ENCODE assay signal across 11 mouse cellular contexts in the genomic region with DNA sequence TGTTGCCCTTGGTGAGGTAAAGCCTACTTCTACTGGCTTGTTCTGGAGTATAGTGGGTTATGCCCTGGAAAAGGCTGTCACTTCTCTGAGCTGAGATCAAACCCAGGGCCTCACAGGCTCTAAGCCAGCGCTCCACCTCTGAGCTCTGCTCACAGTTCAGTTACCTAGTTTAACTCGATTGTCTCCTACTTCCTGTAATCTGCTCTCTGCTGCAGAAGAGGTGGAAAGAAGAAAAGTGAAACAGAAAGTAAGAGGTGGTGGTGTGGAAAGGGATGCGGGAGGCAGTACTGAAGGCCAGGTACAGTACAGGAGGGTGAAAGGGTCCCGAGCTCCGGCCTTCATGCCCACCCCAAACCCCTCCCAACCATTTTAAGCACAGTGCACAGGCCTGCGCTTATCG.
DNase-seq lines count a peak whose midpoint lies in the region; ATAC-seq and TF ChIP-seq lines count a peak whose summit lies in the region.
"Had no signal": no experiment of that assay in that cellular context is flagged by ENCODE, and none has a peak within 500 bp of the region (broad histone marks: within the 10 kb centered on the region; RNA-seq: fewer than 3 reads in every experiment).

No protein-coding gene starts in this region.

- 70% methylated on average over 7 of the region's 7 CpGs for WGBS in liver, postnatal 0 days (ENCODE audit: insufficient replicate concordance)
- WGBS in large intestine, adult 2 months = 38% methylated on average over 7 of the region's 7 CpGs
- WGBS in forebrain, embryonic 14.5 days = 90% methylated on average over 7 of the region's 7 CpGs

- H3K4me1 ChIP-seq in liver, postnatal 0 days (ENCODE audit: insufficient read depth) = no peaks in the 10 kb centered on the region
- H3K4me1 ChIP-seq in forebrain, embryonic 14.5 days (ENCODE audit: control insufficient read depth, insufficient read depth, low read length) = no peaks in the 10 kb centered on the region

- no peak overlapping the region for H3K9ac ChIP-seq in liver, postnatal 0 days (replicated peaks)
- H3K9ac ChIP-seq in forebrain, embryonic 14.5 days (ENCODE audit: low read length) = no peak overlapping the region

- no peak for TF ChIP-seq EP300 in liver, postnatal 0 days (IDR thresholded peaks at IDR 0.05; ENCODE audit: low read depth)

- no peaks in the 10 kb centered on the region for H3K27me3 ChIP-seq in liver, postnatal 0 days (ENCODE audit: insufficient read depth, low read length)
- H3K27me3 ChIP-seq in forebrain, embryonic 14.5 days (replicated peaks; ENCODE audit: control insufficient read depth, insufficient read depth, low read length) = no peaks in the 10 kb centered on the region

- no peak overlapping the region for H3K27ac ChIP-seq in liver, postnatal 0 days (ENCODE audit: low read depth)
- H3K27ac ChIP-seq in forebrain, embryonic 14.5 days (ENCODE audit: low read depth, low read length) = no peak overlapping the region
- H3K27ac ChIP-seq: kidney, postnatal 0 days had no signal

- H3K9me3 ChIP-seq in liver, postnatal 0 days (ENCODE audit: low read length) = no peaks in the 10 kb centered on the region
- H3K9me3 ChIP-seq in forebrain, embryonic 14.5 days (replicated peaks; ENCODE audit: control insufficient read depth, low read length) = no peaks in the 10 kb centered on the region

- H3K4me3 ChIP-seq in liver, postnatal 0 days (ENCODE audit: low read depth, low read length) = no peak overlapping the region
- H3K4me3 ChIP-seq in forebrain, embryonic 14.5 days (ENCODE audit: low read depth, low read length) = no peak overlapping the region
- H3K4me3 ChIP-seq: erythroblast, embryonic 14.5 days had no signal

- DNase-seq in liver, postnatal 0 days = no peak
- DNase-seq in liver (no peak), MN1 (ENCODE audit: low spot score) (peak; percentile 32)
- DNase-seq in large intestine, adult 2 months (ENCODE audit: low read depth, low spot score) = peak; percentile 40
- DNase-seq in thymus, postnatal 0 days (ENCODE audit: low spot score) = peak; percentile 36
- no peak for DNase-seq in left cerebral cortex, adult 18-20 months (ENCODE audit: low spot score in 2 of 2)
- DNase-seq in adrenal gland, adult 2 months = no peak
- no peak for DNase-seq in forebrain, embryonic 14.5 days (ENCODE audit: low spot score)
- DNase-seq: midbrain, embryonic 14.5 days had no signal

- no peak for ATAC-seq in liver, postnatal 0 days
- ATAC-seq in forebrain, embryonic 14.5 days = no peak

- peak overlapping the region; percentile 4; the same call in 1 of the 2 replicates for H3K4me2 ChIP-seq in liver, postnatal 0 days (ENCODE audit: low read depth, low read length)
- H3K4me2 ChIP-seq in forebrain, embryonic 14.5 days (ENCODE audit: low read length) = no peak overlapping the region

- no peak for TF ChIP-seq CTCF in liver, postnatal 0 days (IDR thresholded peaks at IDR 0.05; ENCODE audit: low read depth)

- H3K36me3 ChIP-seq in liver, postnatal 0 days (replicated peaks; ENCODE audit: insufficient read depth, low read length) = no peaks in the 10 kb centered on the region
- no peaks in the 10 kb centered on the region for H3K36me3 ChIP-seq in forebrain, embryonic 14.5 days (ENCODE audit: control insufficient read depth, insufficient read depth, low read length)

Comparison
In these comparisons a context has a peak if more than half of its experiments do, and no peak if none do; other contexts are left out.
1. DNase-seq: peak in MN1 (single experiment), large intestine, adult 2 months (single experiment) and thymus, postnatal 0 days (single experiment); none in liver, postnatal 0 days (single experiment), liver (single experiment), left cerebral cortex, adult 18-20 months (0 of 2), adrenal gland, adult 2 months (single experiment) and forebrain, embryonic 14.5 days (single experiment).